Mouse (Mus musculus): ENCODE data around the gene Olfr874. TPM values are rescaled to one million over a fixed set of nuclear protein-coding genes. Genes with fewer than 3 reads are reported as not detected.

The Olfr874 gene
- polyA plus RNA-seq, 1 experiment: not detected

- no peaks in the 10 kb centered on the region for H3K27me3 ChIP-seq (ENCODE audit: control insufficient read depth, insufficient read depth, low read length, poor library complexity, severe bottlenecking)
- H3K27ac ChIP-seq (ENCODE audit: insufficient read depth, low read length): no peak overlapping the region
- H3K4me3 ChIP-seq (ENCODE audit: low read depth, low read length): no peak overlapping the region
- H3K9me3 ChIP-seq (replicated peaks; ENCODE audit: control insufficient read depth, insufficient read depth, low read length, poor library complexity, severe bottlenecking): peaks cover 10% of the 10 kb centered on the region
- H3K36me3 ChIP-seq (ENCODE audit: control insufficient read depth, insufficient read depth, low read length, poor library complexity, severe bottlenecking): no peaks in the 10 kb centered on the region
- TF ChIP-seq EP300 (IDR thresholded peaks at IDR 0.05; ENCODE audit: insufficient read depth, low read depth, low read length) (no peak), CTCF (IDR thresholded peaks at IDR 0.05; ENCODE audit: low read depth, low read length) (no peak), POLR2A (IDR thresholded peaks at IDR 0.05; ENCODE audit: insufficient read depth, low read length) (no peak)
- H3K4me1 ChIP-seq (ENCODE audit: control insufficient read depth, insufficient read depth, low read length): no peaks in the 10 kb centered on the region
- H3K9ac ChIP-seq (ENCODE audit: low read depth, poor library complexity, severe bottlenecking): no peak overlapping the region
These were observed 41.5 kb downstream of the Olfr874 start for GRCm38 (mm10) chr9:37786411-37786810.

Other genes with a start within 250 kb of the Olfr874 start
- gene Esam, start 217.0 kb upstream of the Olfr874 start, polyA plus RNA-seq (2011; ENCODE audit: insufficient read depth, insufficient read length, low read depth, missing spikeins): 1.7 and 3.1 TPM in 2 replicates
- 0.91 TPM in 1 of 2 replicates, not detected in the other for gene Vsig2, start 205.9 kb upstream of the Olfr874 start, polyA plus RNA-seq (2011; ENCODE audit: insufficient read depth, insufficient read length, low read depth, missing spikeins)
- 1.2 and 3.3 TPM in 2 replicates for gene Nrgn, start 192.2 kb upstream of the Olfr874 start, polyA plus RNA-seq (2011; ENCODE audit: insufficient read depth, insufficient read length, low read depth, missing spikeins)
- gene Siae, start 189.4 kb upstream of the Olfr874 start, polyA plus RNA-seq (2011; ENCODE audit: insufficient read depth, insufficient read length, low read depth, missing spikeins): 9.4 and 10.0 TPM in 2 replicates
- gene Spa17, start 131.4 kb upstream of the Olfr874 start, polyA plus RNA-seq (2011; ENCODE audit: insufficient read depth, insufficient read length, low read depth, missing spikeins): 5.3 and 7.1 TPM in 2 replicates
- 184 and 191 TPM in 2 replicates for gene Tbrg1, start 87.8 kb upstream of the Olfr874 start, polyA plus RNA-seq (2011; ENCODE audit: insufficient read depth, insufficient read length, low read depth, missing spikeins)
- not detected in 2 replicates for gene Panx3, start 75.9 kb upstream of the Olfr874 start, polyA plus RNA-seq (2011; ENCODE audit: insufficient read depth, insufficient read length, low read depth, missing spikeins)
- not detected in 2 replicates for gene Olfr160, start 28.9 kb upstream of the Olfr874 start, polyA plus RNA-seq (2011; ENCODE audit: insufficient read depth, insufficient read length, low read depth, missing spikeins)
- not detected in 2 replicates for gene Olfr875, start 26.8 kb downstream of the Olfr874 start, polyA plus RNA-seq (2011; ENCODE audit: insufficient read depth, insufficient read length, low read depth, missing spikeins)
- not detected in 2 replicates for gene Olfr876, start 57.9 kb downstream of the Olfr874 start, polyA plus RNA-seq (2011; ENCODE audit: insufficient read depth, insufficient read length, low read depth, missing spikeins)
- not detected in 2 replicates for gene Olfr877, start 109.2 kb downstream of the Olfr874 start, polyA plus RNA-seq (2011; ENCODE audit: insufficient read depth, insufficient read length, low read depth, missing spikeins)
- gene Olfr145, start 151.6 kb downstream of the Olfr874 start, polyA plus RNA-seq (2011; ENCODE audit: insufficient read depth, insufficient read length, low read depth, missing spikeins): not detected in 2 replicates
- not detected in 2 replicates for gene Olfr878, start 172.7 kb downstream of the Olfr874 start, polyA plus RNA-seq (2011; ENCODE audit: insufficient read depth, insufficient read length, low read depth, missing spikeins)
- gene Olfr881, start 246.7 kb downstream of the Olfr874 start, polyA plus RNA-seq (2011; ENCODE audit: insufficient read depth, insufficient read length, low read depth, missing spikeins): not detected in 2 replicates